Mouse (Mus musculus): ENCODE data around the gene Dctn3. TPM values are rescaled to one million over a fixed set of nuclear protein-coding genes. Genes with fewer than 3 reads are reported as not detected.
A peak's percentile ranks its signal among the peaks of the same experiment; 100 is the strongest.
"Not testable (repeated sequence)": the region's sequence is repeated elsewhere in the genome, so short reads cannot be mapped to it uniquely, and the experiment has no call there.

Dctn3 gene
- polyA plus RNA-seq, 1 experiment = 48.2 TPM

DNA sequence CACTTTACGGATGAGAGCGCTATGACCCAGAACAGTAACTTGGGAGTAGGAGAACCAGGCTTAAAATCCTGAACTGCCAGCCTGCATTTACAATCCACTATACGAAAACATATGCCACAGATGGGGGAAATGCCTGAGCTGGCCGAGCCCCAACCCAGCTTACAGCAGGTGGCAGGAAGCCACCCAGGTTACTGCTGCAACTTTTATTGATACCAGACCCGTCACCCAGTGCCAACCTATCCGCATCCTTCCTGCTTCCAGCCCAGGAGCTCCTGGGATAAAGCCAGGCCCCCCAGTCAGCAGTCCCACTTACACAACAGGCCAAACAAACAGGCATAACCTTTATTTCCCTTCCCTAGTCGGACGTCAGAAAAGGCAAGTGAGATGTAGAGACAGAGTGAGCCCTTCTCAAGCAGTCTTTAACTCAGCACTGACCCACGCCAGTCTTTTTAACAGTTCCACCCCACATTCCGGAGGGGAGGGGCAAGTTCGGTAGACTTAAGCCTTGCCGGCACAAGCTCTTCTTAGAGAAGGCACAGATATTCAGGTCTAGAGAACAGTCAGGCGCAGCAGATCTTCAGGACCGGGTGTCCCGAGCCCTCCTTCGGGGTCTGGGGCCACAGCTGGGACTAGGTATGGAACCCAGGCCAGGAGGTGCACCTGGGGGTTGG is 11.1 kb downstream of the Dctn3 start:
- no peak for TF ChIP-seq CTCF (IDR thresholded peaks at IDR 0.05; ENCODE audit: control insufficient read depth, insufficient read depth, low read length)
- WGBS = 81% methylated on average over 16 of the region's 16 CpGs
- peak overlapping the region; percentile 91 for H3K4me3 ChIP-seq (replicated peaks; ENCODE audit: control insufficient read depth, low read depth, low read length)
- H3K4me1 ChIP-seq (ENCODE audit: control insufficient read depth, insufficient read depth, low read length) = peaks cover 3% of the 10 kb centered on the region; the same call in 1 of the 2 replicates
- no peak overlapping the region for H3K27ac ChIP-seq (ENCODE audit: control insufficient read depth, insufficient read depth, low read depth, low read length, poor library complexity)

DNA sequence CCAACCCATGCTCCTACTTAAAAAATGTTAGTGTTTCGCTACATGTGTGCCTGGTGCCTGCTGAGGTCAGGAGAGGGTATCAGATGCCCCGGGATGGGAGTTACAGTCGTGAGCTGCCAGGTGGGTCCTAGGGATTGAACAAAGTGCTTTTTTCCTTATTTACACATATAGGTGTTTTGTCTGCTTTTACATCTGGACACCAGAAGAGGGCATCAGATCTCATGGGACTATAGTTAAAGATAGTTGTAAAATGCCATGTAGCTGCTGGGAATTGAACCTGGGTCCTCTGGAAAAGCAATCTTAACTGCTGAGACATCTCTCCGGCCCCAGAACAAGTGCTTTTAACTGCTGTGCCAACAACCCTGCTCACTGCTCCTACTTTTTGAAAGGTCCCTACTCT is 12.7 kb downstream of the Dctn3 start:
- H3K4me1 ChIP-seq (ENCODE audit: control insufficient read depth, insufficient read depth, low read length) = peaks cover 3% of the 10 kb centered on the region; the same call in 1 of the 2 replicates
- TF ChIP-seq POLR2A (IDR thresholded peaks at IDR 0.05; ENCODE audit: borderline replicate concordance, control insufficient read depth, low read depth, low read length) (no peak), CTCF (IDR thresholded peaks at IDR 0.05; ENCODE audit: control insufficient read depth, insufficient read depth, low read length) (no peak)
- no peak overlapping the region for H3K4me3 ChIP-seq (replicated peaks; ENCODE audit: control insufficient read depth, low read depth, low read length)
- H3K27ac ChIP-seq (ENCODE audit: control insufficient read depth, insufficient read depth, low read depth, low read length, poor library complexity) = no peak overlapping the region
- WGBS = 73% methylated on average over 4 of the region's 4 CpGs

- TF ChIP-seq POLR2A (IDR thresholded peaks at IDR 0.05; ENCODE audit: borderline replicate concordance, control insufficient read depth, low read depth, low read length) (no peak), CTCF (IDR thresholded peaks at IDR 0.05; ENCODE audit: control insufficient read depth, insufficient read depth, low read length) (no peak)
- Histone ChIP-seq H3K27ac (ENCODE audit: control insufficient read depth, insufficient read depth, low read depth, low read length, poor library complexity) (no peak overlapping the region), H3K4me1 (ENCODE audit: control insufficient read depth, insufficient read depth, low read length) (peaks cover 3% of the 10 kb centered on the region; the same call in 1 of the 2 replicates), H3K4me3 (replicated peaks; ENCODE audit: control insufficient read depth, low read depth, low read length) (no peak overlapping the region)
- WGBS = 41% methylated on average over 8 of the region's 8 CpGs
Measured at GRCm38 (mm10) chr4:41708192-41708745, 14.7 kb downstream of the Dctn3 start.

GRCm38 (mm10) chr4:41707011-41707535 is 15.9 kb downstream of the Dctn3 start:
- TF ChIP-seq CTCF (IDR thresholded peaks at IDR 0.05; ENCODE audit: control insufficient read depth, insufficient read depth, low read length) (peak; percentile 61), POLR2A (IDR thresholded peaks at IDR 0.05; ENCODE audit: borderline replicate concordance, control insufficient read depth, low read depth, low read length) (no peak)
- WGBS = 8% methylated on average over 13 of the region's 13 CpGs

GRCm38 (mm10) chr4:41705922-41706754 is 16.8 kb downstream of the Dctn3 start:
- Histone ChIP-seq H3K27ac (ENCODE audit: control insufficient read depth, insufficient read depth, low read depth, low read length, poor library complexity) (no peak overlapping the region), H3K4me1 (ENCODE audit: control insufficient read depth, insufficient read depth, low read length) (no peaks in the 10 kb centered on the region), H3K4me3 (replicated peaks; ENCODE audit: control insufficient read depth, low read depth, low read length) (no peak overlapping the region)
- no peak for TF ChIP-seq POLR2A (IDR thresholded peaks at IDR 0.05; ENCODE audit: borderline replicate concordance, control insufficient read depth, low read depth, low read length)
- TF ChIP-seq CTCF (IDR thresholded peaks at IDR 0.05; ENCODE audit: control insufficient read depth, insufficient read depth, low read length) = no peak
- WGBS = 73% methylated on average over 19 of the region's 19 CpGs

More at GRCm38 (mm10) chr4:41707011-41707535, 15.9 kb downstream of the Dctn3 start:
- no peak overlapping the region for H3K4me3 ChIP-seq (replicated peaks; ENCODE audit: control insufficient read depth, low read depth, low read length)
- H3K27ac ChIP-seq (ENCODE audit: control insufficient read depth, insufficient read depth, low read depth, low read length, poor library complexity) = no peak overlapping the region
- no peaks in the 10 kb centered on the region for H3K4me1 ChIP-seq (ENCODE audit: control insufficient read depth, insufficient read depth, low read length)

GRCm38 (mm10) chr4:41704651-41705050 is 18.3 kb downstream of the Dctn3 start:
- no peak overlapping the region for H3K4me3 ChIP-seq (replicated peaks; ENCODE audit: control insufficient read depth, low read depth, low read length)
- no peak overlapping the region for H3K27ac ChIP-seq (ENCODE audit: control insufficient read depth, insufficient read depth, low read depth, low read length, poor library complexity)
- WGBS = 49% methylated on average over 5 of the region's 5 CpGs
- TF ChIP-seq POLR2A (IDR thresholded peaks at IDR 0.05; ENCODE audit: borderline replicate concordance, control insufficient read depth, low read depth, low read length) = no peak
- no peak for TF ChIP-seq CTCF (IDR thresholded peaks at IDR 0.05; ENCODE audit: control insufficient read depth, insufficient read depth, low read length)
- no peaks in the 10 kb centered on the region for H3K4me1 ChIP-seq (ENCODE audit: control insufficient read depth, insufficient read depth, low read length)

- H3K4me3 ChIP-seq (replicated peaks; ENCODE audit: control insufficient read depth, low read depth, low read length); H3K27ac ChIP-seq (ENCODE audit: control insufficient read depth, insufficient read depth, low read depth, low read length, poor library complexity); H3K4me1 ChIP-seq (ENCODE audit: control insufficient read depth, insufficient read depth, low read length): not testable (repeated sequence)
- WGBS = 80% methylated on average over 2 of the region's 2 CpGs
Measured at GRCm38 (mm10) chr4:41702226-41702625, 20.7 kb downstream of the Dctn3 start.

DNA sequence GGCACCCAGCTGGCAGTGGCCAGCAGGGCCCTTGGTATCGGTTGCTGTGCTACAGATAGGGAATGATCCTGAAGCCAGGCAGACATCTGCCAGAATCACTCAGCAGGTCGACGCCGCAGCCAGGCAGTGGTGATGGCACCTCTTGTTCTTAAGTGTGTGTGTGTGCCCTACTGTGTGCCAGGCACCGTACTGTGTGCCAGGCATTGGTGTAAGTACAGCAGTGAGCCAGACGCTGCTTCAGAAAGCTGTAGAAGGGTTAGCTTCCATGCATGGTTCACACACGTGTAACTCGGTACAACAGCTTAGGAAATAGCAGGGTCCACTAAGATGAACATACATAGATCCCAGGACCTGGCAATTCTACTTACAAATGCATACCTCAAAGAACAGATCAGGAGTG is 22.7 kb downstream of the Dctn3 start:
- not testable (repeated sequence) for H3K27ac ChIP-seq (ENCODE audit: control insufficient read depth, insufficient read depth, low read depth, low read length, poor library complexity); H3K4me3 ChIP-seq (replicated peaks; ENCODE audit: control insufficient read depth, low read depth, low read length); H3K4me1 ChIP-seq (ENCODE audit: control insufficient read depth, insufficient read depth, low read length)
- 71% methylated on average over 7 of the region's 8 CpGs for WGBS

GRCm38 (mm10) chr4:41699783-41700182 is 23.2 kb downstream of the Dctn3 start, which contains the start of gene Il11ra1:
TSS of gene Il11ra1 (plus strand) at chr4:41699989.
- WGBS = 72% methylated on average over 10 of the region's 10 CpGs
- not testable (repeated sequence) for H3K4me1 ChIP-seq (ENCODE audit: control insufficient read depth, insufficient read depth, low read length); H3K27ac ChIP-seq (ENCODE audit: control insufficient read depth, insufficient read depth, low read depth, low read length, poor library complexity)

GRCm38 (mm10) chr4:41698421-41699016 is 24.5 kb downstream of the Dctn3 start:
- 7% methylated on average over 24 of the region's 32 CpGs for WGBS
- not testable (repeated sequence) for H3K4me1 ChIP-seq (ENCODE audit: control insufficient read depth, insufficient read depth, low read length); H3K27ac ChIP-seq (ENCODE audit: control insufficient read depth, insufficient read depth, low read depth, low read length, poor library complexity); H3K4me3 ChIP-seq (replicated peaks; ENCODE audit: control insufficient read depth, low read depth, low read length)

More at GRCm38 (mm10) chr4:41699783-41700182, 23.2 kb downstream of the Dctn3 start, which contains the start of gene Il11ra1:
- H3K4me3 ChIP-seq (replicated peaks; ENCODE audit: control insufficient read depth, low read depth, low read length) = not testable (repeated sequence)

All from bone marrow, adult 2 months (tissue).